Mouse (Mus musculus): ENCODE measurements around the gene Noct. TPM values are rescaled to one million over a fixed set of nuclear protein-coding genes. Genes with fewer than 3 reads are reported as not detected.

Noct gene
- total and polyA plus RNA-seq, 3 experiments, result 17.8 to 26.7 TPM; not detected in 1

- Histone ChIP-seq H3K4me1 (ENCODE audit: control insufficient read depth in 1 of 2, insufficient read depth in 2 of 2, low read length in 2 of 2) (no peaks in the 10 kb centered on the region), H3K27me3 (ENCODE audit: control insufficient read depth in 1 of 2, insufficient read depth in 2 of 2, low read length in 2 of 2) (peaks cover 7 to 8% of the 10 kb centered on the region in 2 experiments), H3K4me3 (ENCODE audit: control insufficient read depth in 1 of 2, insufficient read depth in 1 of 2, low read depth in 2 of 2, low read length in 2 of 2) (no peak overlapping the region), H3K36me3 (ENCODE audit: control insufficient read depth in 1 of 2, insufficient read depth in 2 of 2, low read length in 2 of 2) (no peaks in the 10 kb centered on the region), H3K9me3 (replicated peaks; ENCODE audit: insufficient read depth, low read length) (no peaks in the 10 kb centered on the region), H3K9ac (ENCODE audit: control insufficient read depth, low read depth, low read length, poor library complexity, severe bottlenecking) (no peak overlapping the region), H3K27ac (ENCODE audit: control insufficient read depth, low read depth, low read length) (no peak overlapping the region), H3K79me2 (ENCODE audit: control insufficient read depth, insufficient read depth, low read length, poor library complexity) (no peaks in the 10 kb centered on the region)
- no peak for TF ChIP-seq BHLHE40 (IDR thresholded peaks at IDR 0.05; ENCODE audit: borderline replicate concordance, low read depth, low read length)
- TF ChIP-seq POLR2AphosphoS5 (IDR thresholded peaks at IDR 0.05; ENCODE audit: borderline replicate concordance, low read depth, low read length), result no peak
- TF ChIP-seq USF1 (IDR thresholded peaks at IDR 0.05; ENCODE audit: low read depth, low read length), result no peak
- no peak for TF ChIP-seq MAX (IDR thresholded peaks at IDR 0.05; ENCODE audit: low read length)
- no peak for TF ChIP-seq MXI1 (IDR thresholded peaks at IDR 0.05; ENCODE audit: low read depth, low read length)
- no peak for DNase-seq (ENCODE audit: low read depth, low spot score)
These were observed 46.1 kb upstream of the Noct start for GRCm38 (mm10) chr3:51178158-51178557.

- Histone ChIP-seq H3K27ac (ENCODE audit: control insufficient read depth, low read depth, low read length) (no peak overlapping the region), H3K27me3 (ENCODE audit: control insufficient read depth in 1 of 2, insufficient read depth in 2 of 2, low read length in 2 of 2) (peaks cover 3 to 7% of the 10 kb centered on the region in 2 experiments; a peak in 3 of 4 replicates), H3K36me3 (ENCODE audit: control insufficient read depth in 1 of 2, insufficient read depth in 2 of 2, low read length in 2 of 2) (no peaks in the 10 kb centered on the region), H3K9ac (ENCODE audit: control insufficient read depth, low read depth, low read length, poor library complexity, severe bottlenecking) (no peak overlapping the region), H3K79me2 (ENCODE audit: control insufficient read depth, insufficient read depth, low read length, poor library complexity) (no peaks in the 10 kb centered on the region), H3K9me3 (replicated peaks; ENCODE audit: insufficient read depth, low read length) (no peaks in the 10 kb centered on the region), H3K4me1 (ENCODE audit: control insufficient read depth in 1 of 2, insufficient read depth in 2 of 2, low read length in 2 of 2) (no peaks in the 10 kb centered on the region), H3K4me3 (ENCODE audit: control insufficient read depth in 1 of 2, insufficient read depth in 1 of 2, low read depth in 2 of 2, low read length in 2 of 2) (no peak overlapping the region)
- DNase-seq (ENCODE audit: low read depth, low spot score), result no peak
- TF ChIP-seq E2F4 (IDR thresholded peaks at IDR 0.05; ENCODE audit: borderline replicate concordance, low read depth, low read length) (no peak), MAX (IDR thresholded peaks at IDR 0.05; ENCODE audit: low read length) (no peak), SIN3A (IDR thresholded peaks at IDR 0.05; ENCODE audit: low read length) (no peak), KAT2A (conservative IDR thresholded peaks at IDR 0.05; ENCODE audit: low read depth, low read length) (no peak), USF2 (IDR thresholded peaks at IDR 0.05; ENCODE audit: borderline replicate concordance in 1 of 2, insufficient read depth in 1 of 2, low read depth in 1 of 2, low read length in 2 of 2) (no peak)
These were observed 44.6 kb upstream of the Noct start for GRCm38 (mm10) chr3:51179460-51180146.

GRCm38 (mm10) chr3:51180341-51180940 is 43.8 kb upstream of the Noct start:
- Histone ChIP-seq H3K9ac (ENCODE audit: control insufficient read depth, low read depth, low read length, poor library complexity, severe bottlenecking) (no peak overlapping the region), H3K27me3 (ENCODE audit: control insufficient read depth in 1 of 2, insufficient read depth in 2 of 2, low read length in 2 of 2) (peaks cover 3 to 7% of the 10 kb centered on the region in 2 experiments; a peak in 3 of 4 replicates), H3K4me1 (ENCODE audit: control insufficient read depth in 1 of 2, insufficient read depth in 2 of 2, low read length in 2 of 2) (no peaks in the 10 kb centered on the region), H3K36me3 (ENCODE audit: control insufficient read depth in 1 of 2, insufficient read depth in 2 of 2, low read length in 2 of 2) (no peaks in the 10 kb centered on the region), H3K4me3 (ENCODE audit: control insufficient read depth in 1 of 2, insufficient read depth in 1 of 2, low read depth in 2 of 2, low read length in 2 of 2) (no peak overlapping the region), H3K9me3 (replicated peaks; ENCODE audit: insufficient read depth, low read length) (no peaks in the 10 kb centered on the region), H3K79me2 (ENCODE audit: control insufficient read depth, insufficient read depth, low read length, poor library complexity) (no peaks in the 10 kb centered on the region), H3K27ac (ENCODE audit: control insufficient read depth, low read depth, low read length) (no peak overlapping the region)
- DNase-seq (ENCODE audit: low read depth, low spot score), result no peak
- TF ChIP-seq MXI1 (IDR thresholded peaks at IDR 0.05; ENCODE audit: low read depth, low read length) (no peak), SMC3 (IDR thresholded peaks at IDR 0.05; ENCODE audit: low read depth, low read length) (no peak), NRF1 (IDR thresholded peaks at IDR 0.05; ENCODE audit: insufficient read depth, low read depth, low read length, poor library complexity, severe bottlenecking) (no peak), ELF1 (IDR thresholded peaks at IDR 0.05; ENCODE audit: low read depth, low read length) (no peak), JUND (IDR thresholded peaks at IDR 0.05; ENCODE audit: low read depth, low read length) (no peak), KAT2A (conservative IDR thresholded peaks at IDR 0.05; ENCODE audit: low read depth, low read length) (no peak), POLR2AphosphoS5 (IDR thresholded peaks at IDR 0.05; ENCODE audit: borderline replicate concordance, low read depth, low read length) (no peak), RCOR1 (IDR thresholded peaks at IDR 0.05; ENCODE audit: low read depth, low read length) (no peak), TAL1 (IDR thresholded peaks at IDR 0.05; ENCODE audit: low read length) (no peak), CHD1 (IDR thresholded peaks at IDR 0.05; ENCODE audit: low read depth, low read length) (no peak), MAX (IDR thresholded peaks at IDR 0.05; ENCODE audit: low read length) (no peak), ZNF384 (IDR thresholded peaks at IDR 0.05; ENCODE audit: low read depth, low read length) (no peak), TCF12 (IDR thresholded peaks at IDR 0.05; ENCODE audit: low read depth, low read length) (no peak), NELFE (IDR thresholded peaks at IDR 0.05; ENCODE audit: low read depth, low read length) (no peak), ZMIZ1 (IDR thresholded peaks at IDR 0.05; ENCODE audit: low read depth, low read length) (no peak), SIN3A (IDR thresholded peaks at IDR 0.05; ENCODE audit: low read length) (no peak), ZKSCAN1 (IDR thresholded peaks at IDR 0.05; ENCODE audit: low read depth, low read length) (no peak), CHD2 (IDR thresholded peaks at IDR 0.05; ENCODE audit: low read length) (no peak)
